Mouse (Mus musculus) megakaryocyte, adult 5-6 weeks (primary cell): ENCODE measurements around the gene Grtp1. TPM values are rescaled to one million over a fixed set of nuclear protein-coding genes. Genes with fewer than 3 reads are reported as not detected.

ENCODE experiments used
- ATAC-seq: 2 replicates; pipeline ENCODE4 v1.8.0; 2016; ENCODE audit warnings: mild to moderate bottlenecking, inconsistent platforms; ENCODE audit not compliant: poor library complexity, severe bottlenecking
- total RNA-seq, 2 experiments: library from RNA; stranded (forward) in 1 of 2; stranded (reverse) in 1 of 2; fragments of 153-499, 151-499 nt in 1 of 2; fragments of 221-1000, 200-1000 nt in 1 of 2; gene quantifications; 2 replicates each; pipeline versions ENCODE4 v1.2.3 to v1.2.4; 2015 to 2017

The Grtp1 gene
- total RNA-seq (2015) (0.22 and 0.80 TPM in 2 replicates), total RNA-seq (2017) (0.53 TPM in 1 of 2 replicates, not detected in the other)

- 0 out of 2 replicates have a peak, but pooled peaks have one; percentile 8 for ATAC-seq
Measured at GRCm38 (mm10) chr8:13200301-13201012, at the start of gene Grtp1. TSS of gene Grtp1 (minus strand) at chr8:13200620.

GRCm38 (mm10) chr8:13244343-13244880, 44.0 kb upstream of the Grtp1 start:
- ATAC-seq: no peak

GRCm38 (mm10) chr8:13242985-13243870, 42.8 kb upstream of the Grtp1 start:
- ATAC-seq: no peak

DNA sequence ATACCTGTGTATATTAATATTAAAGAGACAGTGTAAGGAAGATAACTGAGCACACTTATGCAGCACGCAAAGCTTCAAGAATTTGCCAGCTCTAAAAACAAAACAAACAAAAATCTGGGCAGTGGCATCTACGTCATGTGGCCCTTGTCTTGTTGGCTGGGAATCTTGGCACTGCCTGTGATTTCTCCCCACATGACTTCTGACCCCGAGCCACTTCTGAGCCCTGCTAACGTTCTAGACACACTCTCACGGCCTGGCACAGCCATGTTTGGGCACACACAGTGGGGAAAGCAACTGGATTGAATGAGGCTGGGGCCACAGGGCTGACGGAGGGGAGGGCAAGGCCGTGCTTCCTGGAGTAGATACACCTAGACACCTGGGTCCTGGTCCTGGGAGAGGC, 40.3 kb upstream of the Grtp1 start:
- no peak for ATAC-seq

DNA sequence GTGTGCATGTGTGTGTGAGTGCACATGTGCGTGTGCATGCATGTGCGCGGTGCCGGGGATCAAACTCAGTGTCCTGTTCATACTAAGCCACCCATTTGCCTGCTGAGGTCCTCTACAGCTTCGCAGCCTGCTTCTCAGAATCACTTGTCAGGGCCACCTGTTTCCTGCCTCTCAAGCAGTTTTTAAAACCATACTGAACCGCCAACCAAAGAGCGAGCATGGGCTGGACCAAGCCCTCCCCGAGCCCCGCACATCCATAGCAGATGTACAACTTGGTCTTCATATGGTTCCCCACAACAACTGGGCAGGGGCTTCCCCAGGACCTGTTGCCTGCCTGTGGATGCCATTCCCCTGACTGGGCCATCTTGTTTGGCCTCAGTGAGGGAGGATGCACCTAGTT, 39.6 kb upstream of the Grtp1 start:
- ATAC-seq: no peak

GRCm38 (mm10) chr8:13234803-13235202, 34.4 kb upstream of the Grtp1 start:
- ATAC-seq: no peak

DNA sequence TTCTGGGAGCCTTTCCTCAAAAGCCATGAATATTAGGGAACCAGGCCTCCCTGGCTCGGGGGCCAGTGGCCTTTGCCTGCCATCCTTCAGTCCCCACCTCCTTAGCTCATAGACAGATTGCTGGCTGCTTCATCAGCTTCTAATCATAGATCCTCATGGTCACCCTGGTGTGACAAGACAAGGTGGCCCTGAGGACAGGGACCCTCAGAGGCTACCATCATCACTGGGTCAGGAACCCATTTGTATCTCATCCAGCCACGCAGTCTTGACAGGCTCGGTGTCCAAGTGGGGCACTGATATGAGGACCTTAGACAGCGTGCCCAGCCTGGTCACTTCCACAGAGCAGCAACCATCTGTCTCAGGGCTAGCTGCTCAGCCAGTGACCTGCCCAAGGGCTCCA, 30.1 kb upstream of the Grtp1 start:
- ATAC-seq: no peak

DNA sequence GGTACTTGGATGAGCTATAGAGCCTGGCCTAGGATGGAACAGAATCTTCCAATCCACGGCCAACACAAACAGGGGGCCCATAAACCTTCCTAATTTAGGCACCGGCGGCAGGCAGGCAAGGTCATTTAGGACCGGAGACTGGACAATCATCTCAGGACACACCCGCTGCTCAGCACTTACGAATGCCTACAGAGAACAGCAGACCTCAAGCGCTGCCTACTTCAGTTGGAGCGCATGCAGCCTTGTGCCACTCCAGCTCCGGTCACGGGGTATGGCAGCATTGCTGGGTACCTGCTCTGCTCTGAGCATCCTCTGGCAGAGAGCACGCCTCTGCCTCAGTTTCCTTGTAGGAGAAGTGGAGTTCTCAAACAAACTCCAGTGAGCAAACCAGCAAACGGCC, 29.4 kb upstream of the Grtp1 start:
- no peak for ATAC-seq

DNA sequence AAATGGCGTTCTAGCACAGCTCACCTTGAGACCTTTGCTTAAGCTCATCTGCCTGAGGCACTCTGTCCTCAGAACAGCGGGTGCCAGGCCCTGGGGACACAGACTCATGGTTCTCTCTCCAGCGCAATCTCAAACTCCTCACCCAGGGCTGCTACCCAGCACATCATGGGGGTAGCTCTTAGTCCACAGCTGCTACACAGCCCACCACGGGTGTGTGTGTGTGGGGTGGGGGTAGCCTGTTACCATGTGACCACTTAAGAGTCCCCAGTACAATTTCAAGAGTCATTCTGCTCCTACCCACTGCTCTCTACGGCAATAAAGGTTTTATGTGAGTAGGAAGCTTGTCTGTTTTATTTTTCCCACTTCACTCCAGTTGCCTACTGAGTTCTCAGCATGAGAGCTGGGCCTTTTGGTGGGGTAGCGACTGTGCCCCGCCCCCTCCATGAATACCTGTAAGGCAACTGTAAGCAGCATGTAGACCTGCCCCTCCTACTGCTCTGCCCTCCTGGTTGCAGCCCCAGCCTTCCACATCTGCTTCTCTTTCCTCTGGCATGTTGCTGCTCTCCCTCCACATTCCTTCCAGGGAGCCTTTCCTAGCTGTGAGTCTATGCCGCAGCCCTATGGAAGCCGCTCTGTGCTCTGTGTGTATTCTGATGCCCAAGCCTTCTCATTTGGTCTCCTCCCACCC, 28.6 kb upstream of the Grtp1 start:
- no peak for ATAC-seq

DNA sequence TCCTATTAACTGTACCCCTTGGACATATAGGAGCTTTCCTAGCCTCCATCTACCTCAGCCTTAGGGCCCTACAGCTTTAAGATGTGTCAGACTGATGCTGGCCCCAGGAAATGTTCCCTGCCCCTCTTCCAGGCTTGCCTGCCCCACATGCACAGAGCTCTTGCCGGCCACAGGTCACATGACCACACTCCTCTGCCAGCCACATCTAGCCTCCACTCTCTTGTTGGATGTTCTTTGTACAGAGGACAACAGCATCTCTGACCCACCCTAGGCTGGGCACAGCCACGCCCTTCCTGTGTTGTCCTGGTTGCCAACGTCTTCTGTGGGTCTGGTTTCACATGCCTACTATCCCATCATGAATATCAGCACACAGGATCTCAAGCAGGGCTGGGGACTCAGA, 26.8 kb upstream of the Grtp1 start:
- no peak for ATAC-seq

GRCm38 (mm10) chr8:13226288-13226687, 25.9 kb upstream of the Grtp1 start:
- no peak for ATAC-seq

GRCm38 (mm10) chr8:13224426-13224825, 24.0 kb upstream of the Grtp1 start:
- no peak for ATAC-seq

DNA sequence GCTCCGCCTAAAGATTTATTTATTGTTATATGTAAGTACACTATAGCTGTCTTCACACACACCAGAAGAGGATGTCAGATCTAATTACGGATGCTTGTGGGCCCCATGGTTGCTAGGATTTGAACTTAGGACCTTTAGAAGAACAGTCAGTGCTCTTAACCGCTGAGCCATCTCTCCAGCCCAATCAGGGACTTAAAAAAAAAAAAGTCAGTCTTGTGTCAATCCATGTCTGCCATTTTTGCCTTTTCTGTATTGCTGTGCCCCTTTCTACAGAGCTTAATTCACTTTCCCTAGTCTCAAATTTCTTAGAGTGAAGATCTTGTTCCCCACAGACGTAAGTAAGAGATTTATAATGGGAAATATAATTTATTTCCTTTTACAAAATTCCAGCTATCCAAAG, 18.0 kb upstream of the Grtp1 start:
- no peak for ATAC-seq

DNA sequence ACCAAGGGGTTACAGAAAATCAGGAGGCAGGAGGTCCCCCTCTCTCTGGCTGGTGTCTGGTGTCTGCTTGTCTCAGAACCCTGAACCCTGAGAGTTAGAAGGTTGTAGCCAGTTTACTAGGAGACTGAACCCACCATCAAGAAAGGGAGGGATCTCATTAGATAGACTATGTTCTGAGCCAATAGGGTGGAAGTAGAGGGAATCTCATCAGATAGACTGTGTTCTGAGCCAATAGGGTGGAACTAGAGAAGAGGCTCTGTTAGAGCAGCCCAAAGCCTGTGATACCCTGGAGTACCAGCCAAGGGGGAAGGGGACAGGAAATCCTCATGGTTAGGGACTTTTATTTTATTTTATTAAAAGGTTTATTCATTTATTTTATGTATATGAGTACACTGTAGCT, 17.6 kb upstream of the Grtp1 start:
- ATAC-seq: no peak

GRCm38 (mm10) chr8:13217093-13217492, 16.7 kb upstream of the Grtp1 start:
- ATAC-seq: no peak

DNA sequence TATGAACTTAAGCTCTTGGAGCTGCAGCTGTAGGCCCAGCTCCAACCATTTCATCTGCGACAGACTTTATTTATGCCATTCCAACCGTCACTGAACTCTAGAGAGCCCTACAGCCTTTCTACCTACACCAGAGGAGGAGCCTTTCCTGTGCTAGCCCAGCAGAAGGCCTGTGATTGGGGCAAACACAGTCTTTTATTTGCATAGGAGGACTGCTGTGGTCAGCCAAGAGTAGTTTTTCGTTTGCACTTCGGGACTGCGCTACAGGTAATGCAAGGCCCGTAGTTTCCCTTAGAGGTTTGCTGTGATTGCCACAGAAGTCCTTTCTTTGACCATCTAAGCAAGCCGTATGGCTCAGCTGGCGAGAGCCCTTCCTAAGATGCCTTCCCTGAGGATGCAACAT, 16.0 kb upstream of the Grtp1 start:
- no peak for ATAC-seq

- ATAC-seq: peak; percentile 91
Measured at GRCm38 (mm10) chr8:13213479-13214268, 13.3 kb upstream of the Grtp1 start.

GRCm38 (mm10) chr8:13209770-13210169, 9.3 kb upstream of the Grtp1 start:
- ATAC-seq: no peak

- ATAC-seq: no peak
Measured at GRCm38 (mm10) chr8:13208627-13209355, 8.4 kb upstream of the Grtp1 start.

DNA sequence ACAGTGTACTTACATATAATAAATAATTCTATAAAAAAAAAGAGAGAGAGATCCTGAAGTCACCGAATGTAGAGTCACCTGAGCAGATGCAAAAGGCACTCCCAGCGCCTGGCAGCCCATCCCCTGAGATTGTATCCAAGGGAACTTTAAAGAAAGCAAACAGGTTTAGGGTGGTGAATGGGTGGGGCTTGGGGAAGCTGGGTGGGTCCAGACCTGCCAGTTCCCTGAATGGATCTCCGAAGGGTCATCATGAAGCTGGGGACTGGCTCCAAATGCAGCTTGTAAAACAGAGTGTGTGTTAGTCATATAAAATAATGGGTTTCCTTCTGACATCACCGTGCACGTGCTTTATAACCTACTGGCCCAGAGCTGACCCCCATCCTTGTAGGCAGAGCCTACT, 5.9 kb upstream of the Grtp1 start:
- ATAC-seq: no peak
